Mouse (Mus musculus): ENCODE measurements around the gene Snx1. TPM values are rescaled to one million over a fixed set of nuclear protein-coding genes. Genes with fewer than 3 reads are reported as not detected.

The Snx1 gene
- polyA plus RNA-seq (2017; shearing (Covaris generic)), result 111 TPM

GRCm38 (mm10) chr9:66126456-66127192, at the start of gene Snx1, which contains the start of gene Ciao2a:
Snx1 (minus strand) TSS chr9:66126587.
Ciao2a (plus strand) TSS chr9:66126611.

GRCm38 (mm10) chr9:66157958-66158830, 31.8 kb upstream of the Snx1 start, which contains the start of gene Dapk2:
Dapk2 (plus strand) TSS chr9:66158223.

GRCm38 (mm10) chr9:66069583-66069982, 56.8 kb downstream of the Snx1 start, which contains the start of gene Snx22:
Snx22 (minus strand) TSS chr9:66069719.

GRCm38 (mm10) chr9:66059583-66060307, 66.6 kb downstream of the Snx1 start, which contains the start of gene Ppib:
Ppib (plus strand) TSS chr9:66060222.

Other genes with a start within 250 kb of the Snx1 start
- gene Pclaf, start 236.3 kb downstream of the Snx1 start, polyA plus RNA-seq (2017; shearing (Covaris generic)), result 1.4 TPM
- 24.9 TPM for gene Trip4, start 217.8 kb downstream of the Snx1 start, polyA plus RNA-seq (2017; shearing (Covaris generic))
- gene Csnk1g1, start 217.7 kb downstream of the Snx1 start, polyA plus RNA-seq (2017; shearing (Covaris generic)), result 28.4 TPM
- gene Ppib, start 66.4 kb downstream of the Snx1 start, polyA plus RNA-seq (2017; shearing (Covaris generic)), result 211 TPM
- gene Snx22, start 56.9 kb downstream of the Snx1 start, polyA plus RNA-seq (2017; shearing (Covaris generic)), result 0.27 TPM
- 65.8 TPM for gene Ciao2a, start within 50 bp of the Snx1 start, polyA plus RNA-seq (2017; shearing (Covaris generic))
- gene Dapk2, start 31.6 kb upstream of the Snx1 start, polyA plus RNA-seq (2017; shearing (Covaris generic)), result 2.1 TPM
- gene Herc1, start 223.9 kb upstream of the Snx1 start, polyA plus RNA-seq (2017; shearing (Covaris generic)), result 39.3 TPM

All from effector memory CD4-positive, alpha-beta T cell, adult 5 months (primary cell).